Mouse (Mus musculus): ENCODE measurements around the gene Leng1.

GRCm38 (mm10) chr7:3698471-3698870 lies 32.8 kb upstream of the Leng1 start:
- no peak for TF ChIP-seq POLR2A (IDR thresholded peaks at IDR 0.05; ENCODE audit: insufficient read length, low read depth)
- TF ChIP-seq CEBPB (IDR thresholded peaks at IDR 0.05; ENCODE audit: insufficient read depth, poor library complexity, severe bottlenecking): no peak
- TF ChIP-seq E2F4 (IDR thresholded peaks at IDR 0.05; ENCODE audit: insufficient read depth): no peak
- no peak for TF ChIP-seq TCF3 (IDR thresholded peaks at IDR 0.05; ENCODE audit: insufficient read length, low read depth)
- TF ChIP-seq USF1 (IDR thresholded peaks at IDR 0.05; ENCODE audit: low read depth): no peak
- TF ChIP-seq MAX (IDR thresholded peaks at IDR 0.05; ENCODE audit: low read depth): no peak
- TF ChIP-seq TCF12 (IDR thresholded peaks at IDR 0.05; ENCODE audit: insufficient read depth, poor library complexity, severe bottlenecking): no peak
- no peak for TF ChIP-seq POLR2AphosphoS2 (IDR thresholded peaks at IDR 0.05; ENCODE audit: insufficient read length, low read depth)
- no peak for TF ChIP-seq MYOG (IDR thresholded peaks at IDR 0.05; ENCODE audit: control insufficient read depth in 1 of 3, insufficient read depth in 1 of 3, insufficient read length in 2 of 3, low read depth in 2 of 3)
- no peak for TF ChIP-seq SRF (IDR thresholded peaks at IDR 0.05; ENCODE audit: control insufficient read depth, insufficient read length, low read depth)
- TF ChIP-seq MYOD1 (IDR thresholded peaks at IDR 0.05; ENCODE audit: control insufficient read depth in 1 of 3, insufficient read length in 2 of 3, low read depth in 2 of 3): no peak
